Comparison of ENCODE assay signal across 16 mouse cellular contexts in the genomic region with DNA sequence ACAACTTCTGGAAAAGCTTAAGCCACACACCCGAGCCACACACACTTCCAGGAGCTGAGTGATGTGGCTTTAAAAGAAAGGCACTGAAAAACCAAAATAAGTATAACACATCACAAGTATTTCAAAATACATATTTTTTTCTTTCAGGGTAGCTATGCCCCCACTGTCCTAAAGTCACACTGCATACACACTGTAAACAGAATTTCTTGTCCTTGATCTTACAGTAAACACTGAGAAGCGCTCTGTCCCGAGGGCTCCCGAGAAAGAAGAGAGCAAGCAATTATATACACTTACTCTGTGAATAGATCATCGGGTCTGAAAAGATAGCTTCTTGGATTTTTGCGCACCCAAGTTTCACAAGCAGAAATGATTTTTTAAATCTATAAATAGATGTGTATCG.
"Had no signal": no experiment of that assay in that cellular context is flagged by ENCODE, and none has a peak within 500 bp of the region (broad histone marks: within the 10 kb centered on the region; RNA-seq: fewer than 3 reads in every experiment).

No protein-coding gene starts in this region.

- H3K4me1 ChIP-seq: neural tube, embryonic 13.5 days; neural tube, embryonic 15.5 days; stomach, embryonic 15.5 days had no signal

- H3K9ac ChIP-seq: neural tube, embryonic 13.5 days; neural tube, embryonic 15.5 days; stomach, embryonic 15.5 days had no signal

- H3K36me3 ChIP-seq: neural tube, embryonic 13.5 days; neural tube, embryonic 15.5 days; stomach, embryonic 15.5 days had no signal

- H3K4me3 ChIP-seq: neural tube, embryonic 13.5 days; neural tube, embryonic 15.5 days; stomach, embryonic 15.5 days had no signal

- DNase-seq: retina, postnatal 1 day; right cerebral cortex, adult 18-20 months; right cerebral cortex, postnatal 14 days; right cerebral cortex, postnatal 25 days; right cerebral cortex, postnatal 4 days; spleen, adult 18-20 months; thymus, adult 18-20 months; thymus, adult 2 months; thymus, postnatal 14 days; thymus, postnatal 25 days; thymus, postnatal 36 days; thymus, postnatal 4 days had no signal

- H3K4me2 ChIP-seq: neural tube, embryonic 13.5 days; neural tube, embryonic 15.5 days; stomach, embryonic 15.5 days had no signal

- H3K9me3 ChIP-seq: neural tube, embryonic 13.5 days; neural tube, embryonic 15.5 days; stomach, embryonic 15.5 days had no signal

- H3K27me3 ChIP-seq: neural tube, embryonic 13.5 days; neural tube, embryonic 15.5 days; stomach, embryonic 15.5 days had no signal

- H3K27ac ChIP-seq: neural tube, embryonic 13.5 days; neural tube, embryonic 15.5 days; stomach, embryonic 15.5 days; stomach, postnatal 0 days had no signal
